Mouse (Mus musculus): ENCODE measurements around the gene Arf1. TPM values are rescaled to one million over a fixed set of nuclear protein-coding genes. Genes with fewer than 3 reads are reported as not detected.

The Arf1 gene
- total RNA-seq, 2 experiments from 2014 or later, result 451 to 469 TPM

GRCm38 (mm10) chr11:59201216-59202002 is 26.7 kb downstream of the Arf1 start:
- no peak for DNase-seq (ENCODE audit: low spot score in 2 of 2)

- DNase-seq (ENCODE audit: low spot score in 2 of 2), result no peak
Measured at GRCm38 (mm10) chr11:59196230-59196629, 31.8 kb downstream of the Arf1 start.

DNA sequence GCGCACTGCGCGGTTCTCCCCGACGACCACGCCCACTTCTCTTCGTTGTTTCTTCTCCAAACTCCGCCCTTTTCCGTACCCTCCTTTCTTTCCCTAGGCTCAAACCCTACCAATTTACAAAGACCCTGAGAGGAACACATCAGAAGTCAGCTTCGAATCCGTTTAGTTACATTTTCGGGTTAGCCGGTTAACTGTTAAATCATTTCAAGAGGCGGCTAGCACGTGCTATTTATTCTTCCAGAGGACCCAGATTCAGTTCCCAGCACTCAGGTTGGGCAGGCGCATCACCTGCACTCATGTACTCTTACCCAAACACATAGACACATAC is 36.0 kb downstream of the Arf1 start, which contains the start of gene Guk1:
Guk1 (minus strand) TSS at position 154 of the 328 bp plus-strand sequence.
- DNase-seq (ENCODE audit: low spot score in 2 of 2), result no peak

GRCm38 (mm10) chr11:59191231-59192058 is 36.6 kb downstream of the Arf1 start:
- peak; percentile 89 to 94 for DNase-seq (ENCODE audit: low spot score in 2 of 2)

- DNase-seq (ENCODE audit: low spot score in 2 of 2), result no peak
Measured at GRCm38 (mm10) chr11:59187706-59188105, 40.4 kb downstream of the Arf1 start.

GRCm38 (mm10) chr11:59185490-59185889 is 42.6 kb downstream of the Arf1 start:
- no peak for DNase-seq (ENCODE audit: low spot score in 2 of 2)

- peak; percentile 57 to 62 for DNase-seq (ENCODE audit: low spot score in 2 of 2)
Measured at GRCm38 (mm10) chr11:59183821-59184220, 44.2 kb downstream of the Arf1 start.

DNA sequence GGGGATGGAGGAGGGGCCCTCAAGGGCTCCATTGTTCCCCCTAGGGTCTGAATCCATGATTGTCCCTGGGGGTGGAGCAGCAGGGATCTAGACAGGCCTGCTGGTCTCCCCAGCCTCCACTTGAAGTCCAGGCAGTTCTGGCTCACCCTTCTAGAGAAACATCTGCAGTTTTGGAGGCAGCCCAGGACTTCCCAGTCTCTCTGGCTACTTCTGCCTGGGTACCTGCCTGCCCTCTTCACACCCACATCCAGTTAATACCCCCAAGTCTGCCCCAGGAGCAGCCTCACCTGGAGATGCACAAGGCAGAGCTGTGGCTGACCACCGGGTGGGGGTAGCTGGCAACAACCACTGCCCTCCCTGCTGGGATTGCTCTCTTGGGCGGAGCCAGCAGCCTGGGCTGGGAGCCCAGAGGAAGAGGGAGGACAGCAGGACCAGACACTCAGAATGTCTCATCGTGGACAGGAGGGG is 45.2 kb downstream of the Arf1 start, which contains the start of gene Gjc2:
Gjc2 (minus strand) TSS at position 350 of the 468 bp plus-strand sequence.
- peak in 1 of 2 experiments; percentile 23 for DNase-seq (ENCODE audit: low spot score in 2 of 2)

- no peak for DNase-seq (ENCODE audit: low spot score in 2 of 2)
Measured at GRCm38 (mm10) chr11:59176921-59177320, 51.1 kb downstream of the Arf1 start.

DNA sequence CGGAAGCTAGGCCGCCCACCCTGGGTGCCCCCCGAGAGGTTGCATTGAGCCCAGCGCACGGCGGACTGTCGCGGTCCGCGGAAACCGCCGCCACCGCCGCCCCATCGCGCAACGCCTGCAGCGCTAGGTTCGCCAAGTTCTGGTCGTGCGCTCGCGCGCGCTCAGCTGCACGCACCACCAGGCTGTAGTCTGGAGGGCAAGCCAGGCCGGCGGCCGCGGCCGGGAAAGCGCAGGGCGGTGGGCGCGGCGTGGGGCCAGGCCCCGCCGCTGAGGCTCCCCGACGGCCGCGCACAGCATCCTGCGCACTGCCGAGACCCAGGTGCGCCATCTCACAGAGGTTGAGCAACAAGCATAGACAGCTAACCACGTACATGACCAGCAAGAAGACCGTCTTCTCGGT is 51.6 kb downstream of the Arf1 start:
- no peak for DNase-seq (ENCODE audit: low spot score in 2 of 2)

- no peak for DNase-seq (ENCODE audit: low spot score in 2 of 2)
Measured at GRCm38 (mm10) chr11:59174189-59174838, 53.8 kb downstream of the Arf1 start.

GRCm38 (mm10) chr11:59170549-59170948 is 57.5 kb downstream of the Arf1 start:
- no peak for DNase-seq (ENCODE audit: low spot score in 2 of 2)

DNA sequence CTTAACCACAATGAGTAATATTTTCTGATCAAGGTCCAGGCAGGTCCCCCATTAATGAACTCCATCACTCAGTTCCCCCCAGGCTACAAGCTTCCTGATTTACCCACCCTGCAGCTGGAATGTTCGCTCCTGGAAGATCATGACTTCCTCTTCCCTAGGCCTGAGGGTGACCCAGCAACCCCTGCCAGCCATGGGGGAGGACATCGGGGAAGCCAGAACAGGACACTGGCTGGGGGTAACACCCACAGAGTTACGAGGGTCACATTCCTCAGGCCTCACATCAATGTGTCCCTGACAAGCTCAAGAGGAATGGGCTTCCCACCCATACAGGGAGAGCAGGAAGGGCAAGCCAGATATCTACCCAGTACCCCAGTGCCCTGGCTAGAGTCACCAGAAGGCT is 58.3 kb downstream of the Arf1 start:
- DNase-seq (ENCODE audit: low spot score in 2 of 2), result no peak

DNA sequence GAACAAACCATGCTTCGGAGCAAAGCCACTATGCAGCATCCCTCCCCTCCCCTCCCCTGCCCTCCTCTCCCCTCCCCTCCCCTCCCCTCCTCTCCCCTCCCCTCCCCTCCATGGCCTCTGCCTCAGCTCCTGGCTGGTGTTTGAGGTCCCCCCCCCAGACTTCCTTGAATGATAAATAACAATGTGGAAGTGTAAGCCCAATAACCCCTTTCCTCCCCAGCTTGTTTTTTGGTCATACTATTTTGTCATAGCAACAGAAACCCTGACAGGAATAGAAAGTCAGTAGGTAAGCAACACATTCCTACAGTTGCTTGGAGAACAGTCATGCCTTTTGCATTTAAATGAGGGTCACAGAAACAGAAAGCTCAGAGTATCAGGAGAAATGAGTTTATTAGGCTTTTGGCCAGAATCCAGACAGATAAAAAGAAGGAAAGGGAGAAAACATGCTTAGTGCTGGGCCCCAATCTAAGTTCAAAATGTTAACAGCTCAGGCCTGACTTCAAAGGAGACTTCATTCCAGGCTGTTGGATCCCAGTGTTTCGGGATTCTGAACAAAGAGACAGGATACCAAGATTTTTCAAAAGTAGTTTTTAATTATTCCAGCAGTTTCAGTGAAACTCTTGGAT is 62.3 kb downstream of the Arf1 start:
- no peak for DNase-seq (ENCODE audit: low spot score in 2 of 2)

DNA sequence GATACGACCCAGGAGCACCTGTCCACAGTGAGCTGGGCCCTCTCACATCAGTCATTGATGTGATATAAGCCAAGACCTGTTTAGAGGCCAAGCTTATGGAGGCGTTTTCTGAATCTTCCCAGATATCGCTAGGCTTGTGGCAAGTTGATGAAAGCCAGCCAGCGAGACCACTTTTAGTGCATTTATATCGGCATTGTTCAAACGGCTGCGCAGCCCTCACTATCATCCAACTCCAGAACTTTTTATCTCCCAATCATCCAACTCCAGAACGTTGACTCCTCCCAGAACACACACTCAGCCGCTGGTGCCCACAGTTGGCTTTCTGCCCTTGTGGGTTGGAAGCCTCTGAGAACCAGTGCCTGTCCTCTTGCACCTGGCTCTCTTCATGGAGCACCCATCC is 63.7 kb downstream of the Arf1 start:
- no peak for DNase-seq (ENCODE audit: low spot score in 2 of 2)

- peak; percentile 98 for DNase-seq (ENCODE audit: low spot score in 2 of 2)
Measured at GRCm38 (mm10) chr11:59163255-59164236, 64.5 kb downstream of the Arf1 start, which contains the start of gene Iba57. Gene Iba57, minus strand, starts transcription at chr11:59163739.

- DNase-seq (ENCODE audit: low spot score in 2 of 2), result no peak
Measured at GRCm38 (mm10) chr11:59162443-59163254, 65.4 kb downstream of the Arf1 start.
